Mouse (Mus musculus) right cerebral cortex, postnatal 14 days (tissue): Measurements from ENCODE around the gene Xrcc5.

Experiments used
- DNase-seq: peaks from one replicate; pipeline ENCODE4 v3.0.0; 2022

Xrcc5 gene

GRCm38 (mm10) chr1:72307317-72307798 is at the start of gene Xrcc5:
TSS of gene Xrcc5 (plus strand) at chr1:72307421.
- DNase-seq: peak; percentile 87

- no peak for DNase-seq
Measured at GRCm38 (mm10) chr1:72263099-72263498, 44.1 kb upstream of the Xrcc5 start.

GRCm38 (mm10) chr1:72278085-72278484 is 29.1 kb upstream of the Xrcc5 start:
- no peak for DNase-seq

- no peak for DNase-seq
Measured at GRCm38 (mm10) chr1:72282604-72283003, 24.6 kb upstream of the Xrcc5 start.

- peak; percentile 91 for DNase-seq
Measured at GRCm38 (mm10) chr1:72283992-72284485, 23.2 kb upstream of the Xrcc5 start, which contains the start of the genes Pecr and Tmem169. TSS of gene Pecr (minus strand) at chr1:72284314. TSS of gene Tmem169 (plus strand) at chr1:72284369.

- DNase-seq: no peak
Measured at GRCm38 (mm10) chr1:72284539-72284938, 22.7 kb upstream of the Xrcc5 start.

- DNase-seq: no peak
Measured at GRCm38 (mm10) chr1:72286904-72287303, 20.3 kb upstream of the Xrcc5 start.

- no peak for DNase-seq
Measured at GRCm38 (mm10) chr1:72287893-72288292, 19.3 kb upstream of the Xrcc5 start.

GRCm38 (mm10) chr1:72288527-72289150 is 18.6 kb upstream of the Xrcc5 start:
- DNase-seq: no peak

GRCm38 (mm10) chr1:72290896-72291295 is 16.3 kb upstream of the Xrcc5 start:
- DNase-seq: no peak

GRCm38 (mm10) chr1:72291421-72291820 is 15.8 kb upstream of the Xrcc5 start:
- no peak for DNase-seq

- DNase-seq: no peak
Measured at GRCm38 (mm10) chr1:72291925-72292324, 15.3 kb upstream of the Xrcc5 start.

- DNase-seq: no peak
Measured at GRCm38 (mm10) chr1:72293869-72294663, 13.2 kb upstream of the Xrcc5 start.

- no peak for DNase-seq
Measured at GRCm38 (mm10) chr1:72295746-72296145, 11.5 kb upstream of the Xrcc5 start.

- no peak for DNase-seq
Measured at GRCm38 (mm10) chr1:72301845-72302244, 5.4 kb upstream of the Xrcc5 start.

- no peak for DNase-seq
Measured at GRCm38 (mm10) chr1:72306241-72306640, 980 bp upstream of the Xrcc5 start.

- DNase-seq: peak; percentile 51
Measured at GRCm38 (mm10) chr1:72306679-72307181, 491 bp upstream of the Xrcc5 start.

- no peak for DNase-seq
Measured at GRCm38 (mm10) chr1:72308919-72309318, 1.7 kb downstream of the Xrcc5 start.

GRCm38 (mm10) chr1:72309744-72310424 is 2.7 kb downstream of the Xrcc5 start:
- no peak for DNase-seq

GRCm38 (mm10) chr1:72312701-72313398 is 5.6 kb downstream of the Xrcc5 start:
- DNase-seq: no peak

- no peak for DNase-seq
Measured at GRCm38 (mm10) chr1:72313399-72314039, 6.3 kb downstream of the Xrcc5 start.

- DNase-seq: no peak
Measured at GRCm38 (mm10) chr1:72315447-72315846, 8.2 kb downstream of the Xrcc5 start.
